Mouse (Mus musculus): ENCODE measurements around the gene Cacng4. TPM values are rescaled to one million over a fixed set of nuclear protein-coding genes. Genes with fewer than 3 reads are reported as not detected.

Cacng4 gene
- polyA plus RNA-seq, 1 experiment from 2014 or later = 2.3 TPM

GRCm38 (mm10) chr11:107714368-107714767 is 80.0 kb downstream of the Cacng4 start:
- Histone ChIP-seq H3K9ac (no peak overlapping the region), H3K4me3 (ENCODE audit: low read depth, low read length) (no peak overlapping the region), H3K9me3 (ENCODE audit: low read depth, low read length) (no peaks in the 10 kb centered on the region), H3K4me2 (no peak overlapping the region), H3K27ac (ENCODE audit: low read depth) (no peak overlapping the region), H3K4me1 (ENCODE audit: insufficient read depth) (no peaks in the 10 kb centered on the region), H3K36me3 (ENCODE audit: insufficient read depth) (no peaks in the 10 kb centered on the region), H3K27me3 (ENCODE audit: insufficient read depth, low read length) (no peaks in the 10 kb centered on the region)
- WGBS = 77% methylated on average over 7 of the region's 7 CpGs
- ATAC-seq (ENCODE audit: insufficient read depth) = no peak
- TF ChIP-seq CTCF (IDR thresholded peaks at IDR 0.05; ENCODE audit: low read depth) = no peak
- no peak for DNase-seq

GRCm38 (mm10) chr11:107710379-107710778 is 84.0 kb downstream of the Cacng4 start:
- no peaks in the 10 kb centered on the region for H3K36me3 ChIP-seq (ENCODE audit: insufficient read depth)
- no peaks in the 10 kb centered on the region for H3K4me1 ChIP-seq (ENCODE audit: insufficient read depth)
- DNase-seq = no peak
- no peaks in the 10 kb centered on the region for H3K27me3 ChIP-seq (ENCODE audit: insufficient read depth, low read length)
- H3K4me2 ChIP-seq = no peak overlapping the region
- H3K27ac ChIP-seq (ENCODE audit: low read depth) = no peak overlapping the region
- H3K4me3 ChIP-seq (ENCODE audit: low read depth, low read length) = no peak overlapping the region
- TF ChIP-seq CTCF (IDR thresholded peaks at IDR 0.05; ENCODE audit: low read depth) = no peak
- no peak for ATAC-seq (ENCODE audit: insufficient read depth)
- no peaks in the 10 kb centered on the region for H3K9me3 ChIP-seq (ENCODE audit: low read depth, low read length)
- no peak overlapping the region for H3K9ac ChIP-seq
- WGBS = 40% methylated on average over 3 of the region's 3 CpGs

- DNase-seq = no peak
- no peak for ATAC-seq (ENCODE audit: insufficient read depth)
- no peaks in the 10 kb centered on the region for H3K4me1 ChIP-seq (ENCODE audit: insufficient read depth)
- no peaks in the 10 kb centered on the region for H3K27me3 ChIP-seq (ENCODE audit: insufficient read depth, low read length)
- no peak overlapping the region for H3K9ac ChIP-seq
- no peak for TF ChIP-seq CTCF (IDR thresholded peaks at IDR 0.05; ENCODE audit: low read depth)
- WGBS = 60% methylated on average over 20 of the region's 20 CpGs
- no peak overlapping the region for H3K4me2 ChIP-seq
- H3K4me3 ChIP-seq (ENCODE audit: low read depth, low read length) = no peak overlapping the region
- H3K27ac ChIP-seq (ENCODE audit: low read depth) = no peak overlapping the region
- no peaks in the 10 kb centered on the region for H3K36me3 ChIP-seq (ENCODE audit: insufficient read depth)
- H3K9me3 ChIP-seq (ENCODE audit: low read depth, low read length) = no peaks in the 10 kb centered on the region
Observed at GRCm38 (mm10) chr11:107707897-107708610, 86.3 kb downstream of the Cacng4 start.

- no peak for TF ChIP-seq CTCF (IDR thresholded peaks at IDR 0.05; ENCODE audit: low read depth)
- no peaks in the 10 kb centered on the region for H3K4me1 ChIP-seq (ENCODE audit: insufficient read depth)
- DNase-seq (peak; percentile 19), ATAC-seq (ENCODE audit: insufficient read depth) (no peak)
- WGBS = 49% methylated on average over 11 of the region's 11 CpGs
- H3K36me3 ChIP-seq (ENCODE audit: insufficient read depth) = no peaks in the 10 kb centered on the region
- H3K9ac ChIP-seq = no peak overlapping the region
- no peak overlapping the region for H3K4me3 ChIP-seq (ENCODE audit: low read depth, low read length)
- H3K27me3 ChIP-seq (ENCODE audit: insufficient read depth, low read length) = no peaks in the 10 kb centered on the region
- no peak overlapping the region for H3K4me2 ChIP-seq
- H3K9me3 ChIP-seq (ENCODE audit: low read depth, low read length) = no peaks in the 10 kb centered on the region
- no peak overlapping the region for H3K27ac ChIP-seq (ENCODE audit: low read depth)
Observed at GRCm38 (mm10) chr11:107705476-107706074, 88.8 kb downstream of the Cacng4 start.

- H3K27me3 ChIP-seq (ENCODE audit: insufficient read depth, low read length) = no peaks in the 10 kb centered on the region
- H3K4me3 ChIP-seq (ENCODE audit: low read depth, low read length) = no peak overlapping the region
- DNase-seq (no peak), ATAC-seq (ENCODE audit: insufficient read depth) (no peak)
- H3K4me1 ChIP-seq (ENCODE audit: insufficient read depth) = no peaks in the 10 kb centered on the region
- TF ChIP-seq CTCF (IDR thresholded peaks at IDR 0.05; ENCODE audit: low read depth) = no peak
- no peak overlapping the region for H3K27ac ChIP-seq (ENCODE audit: low read depth)
- no peak overlapping the region for H3K9ac ChIP-seq
- WGBS = 78% methylated on average over 6 of the region's 6 CpGs
- H3K4me2 ChIP-seq = no peak overlapping the region
- H3K9me3 ChIP-seq (ENCODE audit: low read depth, low read length) = no peaks in the 10 kb centered on the region
- H3K36me3 ChIP-seq (ENCODE audit: insufficient read depth) = no peaks in the 10 kb centered on the region
Observed at GRCm38 (mm10) chr11:107705060-107705459, 89.3 kb downstream of the Cacng4 start.

GRCm38 (mm10) chr11:107703272-107704134 is 90.9 kb downstream of the Cacng4 start:
- Histone ChIP-seq H3K27me3 (ENCODE audit: insufficient read depth, low read length) (no peaks in the 10 kb centered on the region), H3K4me3 (ENCODE audit: low read depth, low read length) (no peak overlapping the region), H3K9ac (no peak overlapping the region), H3K36me3 (ENCODE audit: insufficient read depth) (no peaks in the 10 kb centered on the region), H3K4me1 (ENCODE audit: insufficient read depth) (no peaks in the 10 kb centered on the region), H3K9me3 (ENCODE audit: low read depth, low read length) (no peaks in the 10 kb centered on the region), H3K4me2 (no peak overlapping the region), H3K27ac (ENCODE audit: low read depth) (no peak overlapping the region)
- TF ChIP-seq CTCF (IDR thresholded peaks at IDR 0.05; ENCODE audit: low read depth) = no peak
- DNase-seq (no peak), ATAC-seq (ENCODE audit: insufficient read depth) (no peak)
- 50% methylated on average over 27 of the region's 27 CpGs for WGBS

- Histone ChIP-seq H3K4me1 (ENCODE audit: insufficient read depth) (no peaks in the 10 kb centered on the region), H3K9ac (no peak overlapping the region), H3K27ac (ENCODE audit: low read depth) (no peak overlapping the region), H3K27me3 (ENCODE audit: insufficient read depth, low read length) (no peaks in the 10 kb centered on the region), H3K4me2 (no peak overlapping the region), H3K36me3 (ENCODE audit: insufficient read depth) (no peaks in the 10 kb centered on the region), H3K4me3 (ENCODE audit: low read depth, low read length) (no peak overlapping the region), H3K9me3 (ENCODE audit: low read depth, low read length) (no peaks in the 10 kb centered on the region)
- 90% methylated on average over 4 of the region's 4 CpGs for WGBS
- DNase-seq = no peak
- TF ChIP-seq CTCF (IDR thresholded peaks at IDR 0.05; ENCODE audit: low read depth) = no peak
- ATAC-seq (ENCODE audit: insufficient read depth) = no peak
Observed at GRCm38 (mm10) chr11:107699967-107700366, 94.4 kb downstream of the Cacng4 start.

All from lung, embryonic 14.5 days (tissue).